In the genomic region with DNA sequence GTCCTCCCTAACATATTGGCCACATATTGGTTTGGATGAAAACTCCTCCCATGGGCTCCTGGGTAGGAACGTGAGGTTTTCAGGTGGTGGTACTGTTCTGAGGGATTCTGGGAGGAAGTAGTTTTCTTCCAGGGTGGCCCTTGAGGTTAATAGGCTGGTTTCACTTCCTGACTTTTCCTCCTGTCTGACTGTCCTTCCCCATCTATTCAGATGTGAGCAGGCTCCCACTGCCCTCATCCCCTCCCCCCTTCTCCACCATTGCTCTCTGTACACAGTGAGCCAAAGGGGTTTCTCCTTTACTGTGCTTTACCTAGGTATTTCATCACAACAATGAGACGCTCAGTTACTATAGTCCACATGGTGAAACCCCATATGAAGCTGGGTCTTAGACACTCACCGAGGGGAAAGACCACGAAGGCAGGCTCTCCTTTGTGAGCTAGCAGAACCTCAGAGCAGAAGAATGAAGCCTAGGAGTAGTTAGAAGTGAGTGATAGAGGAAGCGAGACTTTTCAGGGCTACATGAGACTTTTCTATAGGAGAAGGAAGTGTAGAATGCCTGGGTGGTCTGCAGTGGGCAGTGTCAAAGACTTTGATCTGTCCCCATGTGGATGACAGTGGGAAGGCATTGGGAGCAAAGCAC, we compare ENCODE assay signal across 25 mouse cellular contexts.
A peak's percentile ranks its signal among the peaks of the same experiment; 100 is the strongest.
DNase-seq lines count a peak whose midpoint lies in the region; ATAC-seq and TF ChIP-seq lines count a peak whose summit lies in the region.
"Had no signal": no experiment of that assay in that cellular context is flagged by ENCODE, and none has a peak within 500 bp of the region (broad histone marks: within the 10 kb centered on the region; RNA-seq: fewer than 3 reads in every experiment).

No protein-coding gene starts in this region.

- H3K4me1 ChIP-seq in CH12.LX (ENCODE audit: control insufficient read depth in 1 of 2, insufficient read depth in 2 of 2), result peaks cover 4 to 18% of the 10 kb centered on the region in 2 experiments; a peak in 2 of 4 replicates
- H3K4me1 ChIP-seq: embryonic facial prominence, embryonic 13.5 days; forebrain, embryonic 12.5 days; forebrain, embryonic 15.5 days; heart, embryonic 13.5 days; hindbrain, embryonic 12.5 days; hindbrain, embryonic 15.5 days had no signal

- no peak for TF ChIP-seq RAD21 in CH12.LX (IDR thresholded peaks at IDR 0.05; ENCODE audit: low read depth, low read length)

- dilution Hi-C loops in CH12.LX (cut with MboI; ENCODE audit: extremely low pct_ligation_motif_present, extremely low pct_unique_long_range_greater_than_20kb, low sequenced_read_pairs), result no loop called here

- peak; percentile 34 for DNase-seq in CH12.LX (ENCODE audit: extremely low read depth)
- no peak for DNase-seq in right cerebral cortex, postnatal 25 days
- DNase-seq in retina, postnatal 1 day, result no peak
- DNase-seq in left cerebral cortex, postnatal 10 days (ENCODE audit: extremely low spot score in 1 of 2, low spot score in 2 of 2), result no peak
- DNase-seq: adrenal gland, adult 8-10 months; adrenal gland, postnatal 25 days; cerebellum, adult 18-20 months; cerebellum, adult 9-10 months; cerebellum, postnatal 25 days; embryo, embryonic 11 days; gastrocnemius, postnatal 25 days; heart, adult 2 months; heart, postnatal 14 days; heart, postnatal 4 days had no signal

- ATAC-seq in granulocyte monocyte progenitor cell, adult 5-6 weeks (replicated peaks; ENCODE audit: poor library complexity, severe bottlenecking), result peak; percentile 90
- 0 out of 2 replicates have a peak, but pooled peaks have one; percentile 43 for ATAC-seq in monocyte, adult 5-6 weeks (replicated peaks; ENCODE audit: insufficient number of reproducible peaks, low FRiP score, low TSS enrichment, poor library complexity, severe bottlenecking)
- ATAC-seq: forebrain, embryonic 15.5 days had no signal

- H3K9me3 ChIP-seq in CH12.LX (replicated peaks; ENCODE audit: low read length), result no peaks in the 10 kb centered on the region
- H3K9me3 ChIP-seq: embryonic facial prominence, embryonic 10.5 days; embryonic facial prominence, embryonic 13.5 days; forebrain, embryonic 15.5 days; heart, embryonic 10.5 days; hindbrain, embryonic 12.5 days; hindbrain, embryonic 15.5 days had no signal

- intact Hi-C loops in left cerebral cortex, postnatal 10 days (cut with DNase I), result no loop called here

- H3K27ac ChIP-seq in CH12.LX (ENCODE audit: insufficient read depth, low read depth), result no peak overlapping the region
- H3K27ac ChIP-seq: embryonic facial prominence, embryonic 10.5 days; embryonic facial prominence, embryonic 13.5 days; forebrain, embryonic 12.5 days; forebrain, embryonic 15.5 days; heart, adult 2 months; heart, embryonic 10.5 days; heart, embryonic 13.5 days; hindbrain, embryonic 12.5 days; hindbrain, embryonic 15.5 days had no signal

- in situ Hi-C loops in CH12.LX (cut with MboI; ENCODE audit: low pct_ligation_motif_present, low pct_unique_long_range_greater_than_20kb, low sequenced_read_pairs), result no loop called here

- H3K4me3 ChIP-seq in CH12.LX (replicated peaks in 1 of 3; ENCODE audit: low read depth in 2 of 3, low read length in 2 of 3, poor library complexity in 1 of 3), result no peak overlapping the region
- H3K4me3 ChIP-seq: embryonic facial prominence, embryonic 10.5 days; embryonic facial prominence, embryonic 13.5 days; erythroblast, embryonic 14.5 days; forebrain, embryonic 12.5 days; forebrain, embryonic 15.5 days; heart, adult 2 months; heart, embryonic 10.5 days; heart, embryonic 13.5 days; hindbrain, embryonic 12.5 days; hindbrain, embryonic 15.5 days had no signal

- H3K79me2 ChIP-seq in CH12.LX (replicated peaks; ENCODE audit: control insufficient read depth, extremely low read depth, insufficient read depth, poor library complexity, severe bottlenecking), result no peaks in the 10 kb centered on the region

- peak overlapping the region; percentile 48; the same call in 1 of the 2 replicates for H3K4me2 ChIP-seq in CH12.LX (ENCODE audit: insufficient read depth, low read depth, poor library complexity, severe bottlenecking)
- H3K4me2 ChIP-seq: embryonic facial prominence, embryonic 13.5 days; forebrain, embryonic 12.5 days; forebrain, embryonic 15.5 days; heart, embryonic 13.5 days; hindbrain, embryonic 12.5 days; hindbrain, embryonic 15.5 days had no signal

- no peak overlapping the region for H3K9ac ChIP-seq in CH12.LX (ENCODE audit: insufficient read depth, low read depth)
- H3K9ac ChIP-seq: embryonic facial prominence, embryonic 13.5 days; forebrain, embryonic 12.5 days; forebrain, embryonic 15.5 days; heart, embryonic 13.5 days; hindbrain, embryonic 12.5 days; hindbrain, embryonic 15.5 days had no signal

- no peaks in the 10 kb centered on the region for H3K27me3 ChIP-seq in CH12.LX (replicated peaks)
- H3K27me3 ChIP-seq: embryonic facial prominence, embryonic 13.5 days; forebrain, embryonic 12.5 days; forebrain, embryonic 15.5 days; heart, embryonic 13.5 days; hindbrain, embryonic 12.5 days; hindbrain, embryonic 15.5 days had no signal

- no peak for TF ChIP-seq POLR2A in CH12.LX (IDR thresholded peaks at IDR 0.05; ENCODE audit: low read depth, low read length)

- no peak for TF ChIP-seq CTCF in CH12.LX (conservative IDR thresholded peaks at IDR 0.05 in 1 of 2, IDR thresholded peaks at IDR 0.05 in 1 of 2; ENCODE audit: low read depth in 2 of 2, low read length in 2 of 2)

- TF ChIP-seq EP300 in CH12.LX (IDR thresholded peaks at IDR 0.05; ENCODE audit: low read length), result peak; percentile 69

- no peaks in the 10 kb centered on the region for H3K36me3 ChIP-seq in CH12.LX (replicated peaks in 1 of 2; ENCODE audit: control insufficient read depth in 1 of 2, insufficient read depth in 1 of 2, low read length in 1 of 2)
- H3K36me3 ChIP-seq: embryonic facial prominence, embryonic 10.5 days; embryonic facial prominence, embryonic 13.5 days; forebrain, embryonic 12.5 days; forebrain, embryonic 15.5 days; heart, embryonic 10.5 days; heart, embryonic 13.5 days; hindbrain, embryonic 12.5 days; hindbrain, embryonic 15.5 days had no signal

TF ChIP-seq in CH12.LX, 34 proteins besides CTCF, POLR2A, EP300 and RAD21:
- TF ChIP-seq KAT2A (IDR thresholded peaks at IDR 0.05; ENCODE audit: insufficient replicate concordance, low read length), result no peak
- TF ChIP-seq MAZ (IDR thresholded peaks at IDR 0.05; ENCODE audit: low read depth, low read length), result no peak
- no peak for TF ChIP-seq USF1 (IDR thresholded peaks at IDR 0.05; ENCODE audit: low read depth, low read length)
- TF ChIP-seq ZNF384 (IDR thresholded peaks at IDR 0.05; ENCODE audit: low read depth, low read length), result no peak
- peak; percentile 53; the same call in 1 of the 2 replicates for TF ChIP-seq ETS1 (conservative IDR thresholded peaks at IDR 0.05; ENCODE audit: low read depth, low read length)
- no peak for TF ChIP-seq POLR2AphosphoS2 (IDR thresholded peaks at IDR 0.05; ENCODE audit: low read depth, low read length)
- no peak for TF ChIP-seq E2F4 (IDR thresholded peaks at IDR 0.05; ENCODE audit: insufficient replicate concordance, low read depth, low read length)
- peak; percentile 62; the same call in 1 of the 2 replicates for TF ChIP-seq CHD2 (IDR thresholded peaks at IDR 0.05; ENCODE audit: low read length)
- no peak for TF ChIP-seq UBTF (IDR thresholded peaks at IDR 0.05; ENCODE audit: low read depth, low read length)
- TF ChIP-seq MAFK (IDR thresholded peaks at IDR 0.05; ENCODE audit: insufficient replicate concordance, low read length), result 0 out of 2 replicates have a peak, but pooled peaks have one; percentile 28
- TF ChIP-seq USF2 (conservative IDR thresholded peaks at IDR 0.05; ENCODE audit: low read depth, low read length), result no peak
- TF ChIP-seq JUN (IDR thresholded peaks at IDR 0.05; ENCODE audit: insufficient read depth, low read depth, low read length), result no peak
- TF ChIP-seq SMC3 (IDR thresholded peaks at IDR 0.05; ENCODE audit: low read depth, low read length), result no peak
- TF ChIP-seq NELFE (IDR thresholded peaks at IDR 0.05; ENCODE audit: low read depth, low read length), result no peak
- TF ChIP-seq ZKSCAN1 (IDR thresholded peaks at IDR 0.05; ENCODE audit: borderline replicate concordance, low read depth, low read length), result no peak
- no peak for TF ChIP-seq HCFC1 (IDR thresholded peaks at IDR 0.05; ENCODE audit: low read depth, low read length)
- TF ChIP-seq RCOR1 (conservative IDR thresholded peaks at IDR 0.05; ENCODE audit: low read depth, low read length), result no peak
- TF ChIP-seq MXI1 (IDR thresholded peaks at IDR 0.05; ENCODE audit: low read depth, low read length), result no peak
- TF ChIP-seq GABPA (IDR thresholded peaks at IDR 0.05; ENCODE audit: insufficient replicate concordance, low read depth, low read length), result no peak
- no peak for TF ChIP-seq ZC3H11A (IDR thresholded peaks at IDR 0.05; ENCODE audit: low read depth, low read length)
- TF ChIP-seq ELF1 (IDR thresholded peaks at IDR 0.05; ENCODE audit: low read depth, low read length), result peak; percentile 45; the same call in 1 of the 2 replicates
- peak; percentile 76 for TF ChIP-seq IRF4 (IDR thresholded peaks at IDR 0.05; ENCODE audit: low read depth, low read length)
- TF ChIP-seq MYC (IDR thresholded peaks at IDR 0.05; ENCODE audit: low read depth, low read length), result no peak
- no peak for TF ChIP-seq PAX5 (IDR thresholded peaks at IDR 0.05; ENCODE audit: low read length)
- no peak for TF ChIP-seq SIN3A (IDR thresholded peaks at IDR 0.05; ENCODE audit: low read length)
- no peak for TF ChIP-seq NRF1 (IDR thresholded peaks at IDR 0.05; ENCODE audit: low read depth, low read length)
- TF ChIP-seq BHLHE40 (IDR thresholded peaks at IDR 0.05; ENCODE audit: low read depth, low read length), result peak; percentile 81
- no peak for TF ChIP-seq TCF12 (IDR thresholded peaks at IDR 0.05; ENCODE audit: low read depth, low read length)
- no peak for TF ChIP-seq CHD1 (IDR thresholded peaks at IDR 0.05; ENCODE audit: low read depth, low read length)
- no peak for TF ChIP-seq MAX (IDR thresholded peaks at IDR 0.05; ENCODE audit: low read length)
- no peak for TF ChIP-seq JUND (conservative IDR thresholded peaks at IDR 0.05; ENCODE audit: low read depth, low read length)
- no peak for TF ChIP-seq ZMIZ1 (IDR thresholded peaks at IDR 0.05; ENCODE audit: low read depth, low read length)
- TF ChIP-seq MEF2A (IDR thresholded peaks at IDR 0.05; ENCODE audit: borderline replicate concordance, low read depth, low read length), result no peak
- no peak for TF ChIP-seq TBP (conservative IDR thresholded peaks at IDR 0.05; ENCODE audit: low read depth, low read length)
